Mouse (Mus musculus): Measurements from ENCODE around the gene Tom1l2. TPM values are rescaled to one million over a fixed set of nuclear protein-coding genes. Genes with fewer than 3 reads are reported as not detected.

The Tom1l2 gene
- total and polyA plus RNA-seq, 2 experiments from 2014 or later, result 44.3 to 80.8 TPM

DNA sequence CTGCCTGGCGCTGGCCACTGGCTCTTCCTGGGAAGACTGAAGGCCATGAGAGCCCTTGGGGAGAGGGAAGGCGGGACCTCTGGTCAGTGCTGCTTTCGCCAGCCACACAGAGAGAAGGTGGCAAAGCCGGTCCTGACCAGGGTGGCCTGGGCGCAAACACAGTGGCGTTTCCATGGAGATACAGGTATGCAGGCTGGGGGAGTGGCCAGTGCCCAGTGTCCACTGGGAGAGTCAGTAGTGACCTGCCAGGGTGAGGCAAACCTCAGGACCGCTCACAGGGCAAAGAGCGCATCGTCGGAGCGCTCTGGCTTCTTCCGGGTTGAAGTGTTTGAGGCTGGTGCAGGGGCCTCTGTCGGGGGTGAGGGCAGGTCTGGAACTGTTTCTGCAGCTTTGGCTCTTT is 122.9 kb downstream of the Tom1l2 start:
- TF ChIP-seq CTCF (IDR thresholded peaks at IDR 0.05; ENCODE audit: low read depth), result no peak

DNA sequence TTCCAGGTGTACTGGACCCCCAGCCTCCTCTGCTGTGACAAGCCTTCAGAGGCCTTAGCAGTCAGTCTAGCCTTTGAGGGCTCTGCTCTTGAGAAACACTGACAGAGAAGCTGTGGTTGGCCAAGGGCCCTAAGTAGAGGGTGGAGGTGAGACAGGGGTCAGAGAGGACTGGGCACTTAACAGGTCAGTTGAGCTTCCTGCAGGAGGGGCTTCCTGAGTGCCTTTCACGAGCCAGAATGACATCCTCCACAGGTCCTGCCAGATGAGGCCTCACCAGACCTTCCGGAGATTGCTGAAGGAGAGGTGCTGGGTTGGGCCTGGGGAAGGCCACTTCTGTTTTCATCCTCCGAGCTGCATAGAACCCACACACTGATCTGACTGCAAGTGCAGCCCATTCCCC is 124.2 kb downstream of the Tom1l2 start:
- Histone ChIP-seq H3K36me3 (ENCODE audit: insufficient read depth) (peaks cover 31% of the 10 kb centered on the region), H3K9ac (no peak overlapping the region), H3K27ac (ENCODE audit: low read depth, low read length) (no peak overlapping the region), H3K4me2 (ENCODE audit: low read depth) (no peak overlapping the region), H3K9me3 (ENCODE audit: low read length) (no peaks in the 10 kb centered on the region), H3K27me3 (ENCODE audit: insufficient read depth, low read length) (no peaks in the 10 kb centered on the region), H3K4me3 (ENCODE audit: low read depth, low read length) (no peak overlapping the region), H3K4me1 (ENCODE audit: insufficient read depth) (no peaks in the 10 kb centered on the region)
- no peak for TF ChIP-seq CTCF (IDR thresholded peaks at IDR 0.05; ENCODE audit: low read depth)
- ATAC-seq (no peak), DNase-seq (no peak)
- 77% methylated on average over 3 of the region's 3 CpGs for WGBS

More for the DNA sequence above, 122.9 kb downstream of the Tom1l2 start:
- WGBS, result 78% methylated on average over 13 of the region's 13 CpGs
- no peak for ATAC-seq
- no peak overlapping the region for H3K9ac ChIP-seq
- no peaks in the 10 kb centered on the region for H3K4me1 ChIP-seq (ENCODE audit: insufficient read depth)
- H3K27me3 ChIP-seq (ENCODE audit: insufficient read depth, low read length), result no peaks in the 10 kb centered on the region
- no peaks in the 10 kb centered on the region for H3K9me3 ChIP-seq (ENCODE audit: low read length)
- no peak for DNase-seq
- no peak overlapping the region for H3K4me2 ChIP-seq (ENCODE audit: low read depth)
- H3K36me3 ChIP-seq (ENCODE audit: insufficient read depth), result peaks cover 31% of the 10 kb centered on the region
- no peak overlapping the region for H3K27ac ChIP-seq (ENCODE audit: low read depth, low read length)
- no peak overlapping the region for H3K4me3 ChIP-seq (ENCODE audit: low read depth, low read length)

DNA sequence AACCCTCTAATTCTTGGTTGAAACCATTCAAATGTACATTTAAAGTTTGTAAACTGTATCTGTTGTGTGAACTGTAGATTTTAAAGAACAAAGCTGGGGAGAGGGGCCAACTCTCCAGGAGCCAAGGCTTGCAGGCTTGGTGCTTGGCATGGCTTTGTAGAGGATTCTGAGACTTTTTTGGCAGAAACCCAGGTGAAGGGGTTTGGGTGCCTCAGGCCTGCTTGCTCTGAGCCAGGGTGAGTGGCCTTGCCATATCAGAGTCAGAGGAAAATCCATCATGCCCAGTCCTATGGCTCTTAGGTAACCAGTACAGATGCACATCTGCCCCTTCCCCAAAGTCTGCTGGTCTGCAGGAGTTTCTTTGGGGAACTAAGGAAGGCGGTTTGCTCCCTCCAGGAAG is 126.8 kb downstream of the Tom1l2 start:
- Histone ChIP-seq H3K36me3 (ENCODE audit: insufficient read depth) (peaks cover 30% of the 10 kb centered on the region), H3K27me3 (ENCODE audit: insufficient read depth, low read length) (no peaks in the 10 kb centered on the region), H3K9ac (no peak overlapping the region), H3K9me3 (ENCODE audit: low read length) (no peaks in the 10 kb centered on the region), H3K27ac (ENCODE audit: low read depth, low read length) (no peak overlapping the region), H3K4me1 (ENCODE audit: insufficient read depth) (peaks cover 6% of the 10 kb centered on the region; the same call in 1 of the 2 replicates), H3K4me3 (ENCODE audit: low read depth, low read length) (no peak overlapping the region), H3K4me2 (ENCODE audit: low read depth) (no peak overlapping the region)
- TF ChIP-seq CTCF (IDR thresholded peaks at IDR 0.05; ENCODE audit: low read depth), result no peak
- DNase-seq, result no peak
- 73% methylated on average over 1 of the region's 1 CpGs for WGBS
- ATAC-seq, result no peak

DNA sequence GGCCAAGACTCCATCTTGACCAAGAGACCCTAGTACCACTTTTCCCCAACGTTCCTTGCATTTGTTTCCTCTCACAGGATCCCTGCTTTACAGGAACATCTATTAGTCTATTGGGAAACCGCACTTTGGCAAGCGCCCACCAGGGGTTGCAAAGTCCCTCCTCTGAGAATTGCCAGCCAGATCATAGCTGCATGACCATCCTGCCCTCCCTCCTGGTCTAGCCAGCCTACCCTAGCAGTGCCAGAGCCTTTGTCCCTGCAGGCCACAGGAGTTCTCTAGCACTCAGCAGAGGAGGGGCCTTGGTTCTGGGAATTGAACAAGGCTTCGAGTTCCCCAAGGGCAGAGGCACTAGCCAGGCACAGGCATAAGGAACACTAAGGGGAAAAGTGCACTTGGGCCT is 128.0 kb downstream of the Tom1l2 start:
- no peak overlapping the region for H3K4me2 ChIP-seq (ENCODE audit: low read depth)
- H3K27ac ChIP-seq (ENCODE audit: low read depth, low read length), result no peak overlapping the region
- no peaks in the 10 kb centered on the region for H3K9me3 ChIP-seq (ENCODE audit: low read length)
- H3K4me3 ChIP-seq (ENCODE audit: low read depth, low read length), result no peak overlapping the region
- DNase-seq (no peak), ATAC-seq (no peak)
- no peaks in the 10 kb centered on the region for H3K27me3 ChIP-seq (ENCODE audit: insufficient read depth, low read length)
- H3K4me1 ChIP-seq (ENCODE audit: insufficient read depth), result peaks cover 9% of the 10 kb centered on the region; the same call in 1 of the 2 replicates
- 59% methylated on average over 4 of the region's 4 CpGs for WGBS
- TF ChIP-seq CTCF (IDR thresholded peaks at IDR 0.05; ENCODE audit: low read depth), result no peak
- no peak overlapping the region for H3K9ac ChIP-seq
- H3K36me3 ChIP-seq (ENCODE audit: insufficient read depth), result peaks cover 21% of the 10 kb centered on the region

DNA sequence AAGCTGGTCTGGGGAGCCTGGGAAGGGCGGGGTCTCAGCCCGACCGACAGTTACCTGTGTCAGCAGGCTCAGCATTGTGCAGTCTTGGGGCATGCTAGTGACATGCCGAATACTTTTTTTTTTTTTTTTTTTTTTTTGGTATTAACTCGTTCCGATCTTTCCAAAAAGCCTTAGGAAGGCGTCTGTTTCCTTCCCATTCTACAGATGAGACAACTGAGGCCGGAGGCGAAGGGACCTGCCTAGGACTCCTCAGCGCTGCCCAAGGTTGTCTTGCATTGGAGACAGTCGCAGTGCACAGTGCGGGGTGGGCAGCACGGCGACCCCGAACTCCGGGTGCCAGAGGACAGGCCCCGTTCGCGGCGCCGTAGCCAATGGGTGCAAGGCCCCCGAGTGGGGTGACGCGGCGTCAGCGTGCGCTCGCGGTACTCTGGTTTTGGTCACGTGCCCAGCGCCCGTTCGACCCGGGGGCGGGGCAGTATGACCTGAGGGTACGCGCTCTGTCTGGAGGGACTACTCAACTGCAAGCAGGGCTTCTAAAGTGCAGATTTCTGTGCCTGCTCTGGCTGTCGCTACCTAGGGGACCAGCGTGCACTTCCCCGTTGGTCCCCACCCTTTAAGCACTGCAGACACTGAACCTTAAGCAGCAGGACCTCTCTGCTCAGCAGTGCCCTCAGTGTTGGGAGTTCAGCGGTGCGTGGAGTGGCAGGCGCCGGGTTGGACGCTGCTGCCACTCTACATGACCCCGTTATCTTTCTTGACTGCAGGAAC is 130.1 kb downstream of the Tom1l2 start, which contains the start of gene Srebf1:
Srebf1 (minus strand) TSS at position 113 of the 768 bp plus-strand sequence.
- H3K4me2 ChIP-seq (ENCODE audit: low read depth), result peak within 1 kb of the TSS; percentile 51
- H3K4me1 ChIP-seq (ENCODE audit: insufficient read depth), result peaks cover 9% of the 10 kb centered on the region; the same call in 1 of the 2 replicates
- H3K9me3 ChIP-seq (ENCODE audit: low read length), result no peaks in the 10 kb centered on the region
- H3K36me3 ChIP-seq (ENCODE audit: insufficient read depth), result peaks cover 6% of the 10 kb centered on the region; the same call in 1 of the 2 replicates
- peak within 1 kb of the TSS; percentile 28 for H3K4me3 ChIP-seq (ENCODE audit: low read depth, low read length)
- peak; percentile 38 for TF ChIP-seq CTCF (IDR thresholded peaks at IDR 0.05; ENCODE audit: low read depth)
- DNase-seq (peak; percentile 74), ATAC-seq (peak; percentile 77)
- H3K27ac ChIP-seq (ENCODE audit: low read depth, low read length), result peak within 1 kb of the TSS; percentile 23; the same call in 1 of the 2 replicates
- H3K9ac ChIP-seq, result peak within 1 kb of the TSS; percentile 40; the same call in 1 of the 2 replicates
- WGBS, result 6% methylated on average over 46 of the region's 46 CpGs
- H3K27me3 ChIP-seq (ENCODE audit: insufficient read depth, low read length), result no peaks in the 10 kb centered on the region

DNA sequence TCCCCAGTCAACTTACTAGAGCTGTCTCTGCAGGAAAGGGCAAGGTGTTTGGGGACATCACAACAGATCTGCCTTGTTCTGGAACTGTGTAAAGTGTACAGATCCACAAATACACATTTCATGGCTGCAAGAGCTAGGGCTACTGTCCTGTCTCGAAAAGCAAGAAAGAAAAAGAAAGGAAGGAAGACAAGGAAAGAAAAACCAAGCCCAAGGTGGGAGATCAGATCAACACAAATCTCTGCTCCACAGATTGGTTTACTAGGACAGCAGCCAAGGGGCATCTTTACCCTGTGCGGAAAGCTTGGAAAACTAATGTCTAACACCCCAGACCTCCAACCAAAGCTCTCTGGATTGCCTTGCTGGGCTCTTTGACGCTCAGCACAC is 130.6 kb downstream of the Tom1l2 start:
- H3K4me2 ChIP-seq (ENCODE audit: low read depth), result peak overlapping the region; percentile 51
- peaks cover 9% of the 10 kb centered on the region; the same call in 1 of the 2 replicates for H3K4me1 ChIP-seq (ENCODE audit: insufficient read depth)
- no peak overlapping the region for H3K9ac ChIP-seq
- ATAC-seq (no peak), DNase-seq (no peak)
- no peaks in the 10 kb centered on the region for H3K27me3 ChIP-seq (ENCODE audit: insufficient read depth, low read length)
- 50% methylated on average over 3 of the region's 3 CpGs for WGBS
- no peak overlapping the region for H3K4me3 ChIP-seq (ENCODE audit: low read depth, low read length)
- no peaks in the 10 kb centered on the region for H3K9me3 ChIP-seq (ENCODE audit: low read length)
- H3K36me3 ChIP-seq (ENCODE audit: insufficient read depth), result peaks cover 1% of the 10 kb centered on the region; the same call in 1 of the 2 replicates
- no peak overlapping the region for H3K27ac ChIP-seq (ENCODE audit: low read depth, low read length)
- no peak for TF ChIP-seq CTCF (IDR thresholded peaks at IDR 0.05; ENCODE audit: low read depth)

DNA sequence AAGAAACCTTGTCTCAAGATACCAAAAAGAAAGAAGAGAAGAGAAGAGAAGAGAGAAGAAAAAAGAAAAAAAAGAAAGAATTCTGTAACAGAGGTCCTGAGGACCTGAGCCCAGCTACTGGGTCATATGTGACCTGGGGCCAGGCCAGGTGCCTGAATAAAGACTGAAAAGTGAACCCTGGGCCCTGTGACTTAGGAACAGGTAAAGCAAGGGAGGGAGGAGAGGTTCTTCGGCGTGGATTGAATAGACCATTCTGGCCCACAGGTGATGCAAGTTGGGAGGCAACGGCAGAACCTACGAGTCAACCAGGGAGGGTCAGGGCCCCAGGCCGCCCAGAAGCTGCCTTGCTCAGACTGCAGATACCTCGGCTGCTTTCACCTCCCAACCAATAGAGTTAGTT is 131.3 kb downstream of the Tom1l2 start:
- H3K9me3 ChIP-seq (ENCODE audit: low read length), result no peaks in the 10 kb centered on the region
- H3K4me2 ChIP-seq (ENCODE audit: low read depth), result no peak overlapping the region
- no peak overlapping the region for H3K9ac ChIP-seq
- TF ChIP-seq CTCF (IDR thresholded peaks at IDR 0.05; ENCODE audit: low read depth), result no peak
- H3K36me3 ChIP-seq (ENCODE audit: insufficient read depth), result no peaks in the 10 kb centered on the region
- no peak overlapping the region for H3K4me3 ChIP-seq (ENCODE audit: low read depth, low read length)
- no peak for DNase-seq
- no peak for ATAC-seq
- no peak overlapping the region for H3K27ac ChIP-seq (ENCODE audit: low read depth, low read length)
- no peaks in the 10 kb centered on the region for H3K27me3 ChIP-seq (ENCODE audit: insufficient read depth, low read length)
- H3K4me1 ChIP-seq (ENCODE audit: insufficient read depth), result peaks cover 9% of the 10 kb centered on the region; the same call in 1 of the 2 replicates
- WGBS, result 90% methylated on average over 6 of the region's 6 CpGs

Data from forebrain, postnatal 0 days (tissue).